1 mouse cellular context compared by ENCODE assay signal in genomic region chr10:93614850-93615249, GRCm38 (mm10).
TF ChIP-seq lines count a peak whose summit lies in the region.

No protein-coding gene starts in this region.

TF ChIP-seq in CH12.LX, 34 proteins besides CTCF, POLR2A, EP300 and RAD21:
- TF ChIP-seq ETS1 (conservative IDR thresholded peaks at IDR 0.05; ENCODE audit: low read depth, low read length): no peak
- TF ChIP-seq ZKSCAN1 (IDR thresholded peaks at IDR 0.05; ENCODE audit: borderline replicate concordance, low read depth, low read length): no peak
- no peak for TF ChIP-seq MYC (IDR thresholded peaks at IDR 0.05; ENCODE audit: low read depth, low read length)
- no peak for TF ChIP-seq MAFK (IDR thresholded peaks at IDR 0.05; ENCODE audit: insufficient replicate concordance, low read length)
- peak; percentile 80 for TF ChIP-seq BHLHE40 (IDR thresholded peaks at IDR 0.05; ENCODE audit: low read depth, low read length)
TF ChIP-seq in CH12.LX: peak in this region for 1.
